Mouse (Mus musculus) lung, adult 2 months (tissue): ENCODE data around the gene Nrtn.

ENCODE experiments used
- CTCF ChIP-seq: fragments of 200-500 bp; IDR thresholded peaks from 2 replicates; pipeline ENCODE4 v1.5.1; 2011; ENCODE audit warnings: mild to moderate bottlenecking, low read length, control low read depth; ENCODE audit not compliant: insufficient read depth
- POLR2A ChIP-seq: fragments of 200-500 bp; IDR thresholded peaks from 2 replicates; pipeline ENCODE4 v1.6.1; 2011; ENCODE audit warnings: low read depth, mild to moderate bottlenecking, control low read depth, low read length, borderline replicate concordance; ENCODE audit errors: extremely low read depth

- TF ChIP-seq CTCF (no peak), POLR2A (no peak)
Observed at GRCm38 (mm10) chr17:56715360-56715759, 42.0 kb downstream of the Nrtn start.
